Mouse (Mus musculus) retina, postnatal 1 day (tissue): ENCODE data around the gene CK137956.

ENCODE experiments used
- DNase-seq: peaks from one replicate; pipeline ENCODE4 v3.0.0-alpha.2; 2012

CK137956 gene

GRCm38 (mm10) chr4:127907151-127907550 lies 63.6 kb downstream of the CK137956 start:
- peak; percentile 14 for DNase-seq

DNA sequence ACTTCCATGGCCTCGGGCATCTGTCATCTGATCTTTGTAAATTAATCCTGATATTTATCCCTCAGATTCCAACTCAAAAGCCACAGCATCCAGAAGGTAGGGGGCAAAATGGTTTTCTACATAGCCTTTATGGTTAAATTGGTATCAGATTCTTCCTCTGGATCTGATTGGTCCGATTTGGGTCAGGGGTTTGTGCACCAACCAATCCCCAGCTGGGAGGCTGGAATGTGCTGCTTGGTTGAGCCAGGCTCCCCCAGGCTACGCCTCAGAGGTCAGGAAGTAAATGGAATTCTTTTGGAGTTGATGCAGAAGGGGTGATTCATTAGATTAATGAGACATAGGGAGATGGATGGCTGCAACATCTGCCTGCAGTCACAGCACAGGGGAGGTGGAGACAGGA lies 66.8 kb downstream of the CK137956 start:
- DNase-seq = peak; percentile 31

DNA sequence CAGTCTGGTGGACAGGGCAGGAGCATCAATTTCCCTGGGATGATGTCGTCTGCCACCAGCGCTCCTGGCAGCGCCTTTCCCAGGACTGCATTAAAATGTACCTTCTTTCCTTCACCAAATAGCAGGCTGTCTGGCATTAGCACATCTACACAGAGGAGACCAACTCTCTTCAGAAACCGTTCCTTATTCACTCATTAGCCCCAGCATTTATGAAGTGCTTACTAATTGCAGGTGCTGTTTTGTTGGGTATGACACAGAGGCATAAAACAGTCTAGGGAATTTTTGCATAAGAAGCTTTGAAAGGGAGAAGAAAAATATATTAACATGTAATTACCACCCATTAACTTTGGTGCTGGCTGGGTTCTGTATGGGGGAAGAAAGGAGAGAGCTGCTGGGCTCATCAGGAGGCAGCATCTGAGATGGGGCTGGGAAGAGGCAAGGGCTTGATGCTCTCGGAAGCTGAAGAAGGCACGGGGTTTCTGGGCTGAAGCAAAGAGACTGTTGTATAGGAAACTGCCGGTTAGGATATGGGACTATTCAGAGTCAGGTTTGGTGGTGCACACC lies 69.8 kb downstream of the CK137956 start:
- no peak for DNase-seq

DNA sequence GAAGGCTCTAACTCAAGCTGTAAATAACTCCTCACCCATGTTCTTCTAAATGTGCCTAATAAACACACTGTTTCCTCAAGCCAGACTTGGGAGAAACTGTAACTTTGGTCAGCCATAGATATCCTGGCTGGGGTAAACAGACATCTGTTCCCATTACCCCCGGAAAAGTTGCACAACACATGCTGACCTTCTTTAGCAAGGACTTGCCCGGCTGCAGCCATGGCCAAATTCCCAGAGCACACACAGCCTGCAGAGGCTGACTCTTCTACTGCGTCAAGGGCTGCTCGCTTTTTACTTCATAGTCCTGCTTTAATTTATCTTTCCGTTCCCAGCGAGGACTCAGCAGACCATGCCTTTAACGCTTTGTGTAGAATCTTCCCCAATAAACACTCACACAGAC lies 81.7 kb downstream of the CK137956 start:
- no peak for DNase-seq

DNA sequence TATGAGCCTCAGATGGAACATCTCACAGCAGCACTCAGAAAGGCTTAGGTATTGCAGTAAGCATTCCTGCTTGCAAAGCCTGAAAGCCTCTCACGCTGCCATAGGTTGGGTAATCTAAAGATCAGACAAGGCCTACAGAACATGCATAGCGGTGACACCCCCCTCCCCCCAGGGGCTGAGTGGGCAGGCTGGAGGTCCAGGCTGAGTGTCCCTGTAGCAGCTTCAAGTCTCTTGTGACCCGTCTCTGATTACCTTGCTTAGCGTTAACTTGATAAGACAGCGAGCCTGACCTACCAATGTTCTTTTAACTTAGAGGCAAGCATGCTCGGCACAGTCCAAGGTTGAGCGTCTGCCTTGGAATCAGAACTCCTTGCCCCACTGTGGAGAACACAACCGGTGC lies 91.8 kb downstream of the CK137956 start:
- no peak for DNase-seq
